Mouse (Mus musculus) intestine, embryonic 16.5 days (tissue): ENCODE results near the gene Alg14. TPM values are rescaled to one million over a fixed set of nuclear protein-coding genes. Genes with fewer than 3 reads are reported as not detected.

Experiments
- ATAC-seq: fragments of 200-750 bp; cut with Nextera tagmentation; 2 replicates; pipeline ENCODE4 v1.8.0; 2017; ENCODE audit warnings: moderate TSS enrichment, moderate library complexity
- H3K27ac ChIP-seq: fragments of 300-500 bp; sonication (generic); 2 replicates; pipeline ENCODE4 v1.5.1; 2014; ENCODE audit warnings: mild to moderate bottlenecking, low read length
- H3K27me3 ChIP-seq: fragments of 300-500 bp; sonication (generic); replicated peaks from 2 replicates; pipeline ENCODE4 v1.6.1; 2014; ENCODE audit warnings: low read length, control low read depth, mixed read lengths; ENCODE audit not compliant: control insufficient read depth, insufficient read depth
- H3K36me3 ChIP-seq: fragments of 300-500 bp; sonication (generic); 2 replicates; pipeline ENCODE4 v1.6.1; 2014; ENCODE audit warnings: low read length, control low read depth; ENCODE audit not compliant: control insufficient read depth, insufficient read depth
- H3K4me1 ChIP-seq: fragments of 300-500 bp; sonication (generic); 2 replicates; pipeline ENCODE4 v1.6.1; 2014; ENCODE audit warnings: low read length, control low read depth, mixed read lengths; ENCODE audit not compliant: control insufficient read depth, insufficient read depth
- H3K4me2 ChIP-seq: fragments of 300-500 bp; sonication (generic); 2 replicates; pipeline ENCODE4 v1.6.1; 2014; ENCODE audit warnings: low read depth, low read length, control low read depth
- H3K4me3 ChIP-seq: fragments of 300-500 bp; sonication (generic); 2 replicates; pipeline ENCODE4 v1.5.1; 2014; ENCODE audit warnings: mild to moderate bottlenecking, low read length
- H3K9ac ChIP-seq: fragments of 300-500 bp; sonication (generic); 2 replicates; pipeline ENCODE4 v1.6.1; 2014; ENCODE audit warnings: low read depth, low read length
- H3K9me3 ChIP-seq: fragments of 300-500 bp; sonication (generic); 2 replicates; pipeline ENCODE4 v1.6.1; 2016; ENCODE audit warnings: low read length, control low read depth; ENCODE audit not compliant: control insufficient read depth
- whole genome bisulfite sequencing: fragments of 180-500 bp; shearing (Covaris S2); extraction: QIAGEN DNeasy Blood & Tissue Kit; methylation state at CpG from one replicate; pipeline ENCODE4 v1.1.7; 2014; 5-methylcytosine and 5-hydroxymethylcytosine counted together
- polyA plus RNA-seq: library from polyadenylated mRNA; unstranded; fragments of >200 nt; fragmentation: Nextera tagmentation; extraction: Ambion mirVana; gene quantifications from 2 replicates; pipeline ENCODE4 v1.2.1, GENCODE M21; 2015

Gene Alg14
- polyA plus RNA-seq = 39.5 and 41.3 TPM in 2 replicates

- Histone ChIP-seq H3K27me3 (no peaks in the 10 kb centered on the region), H3K4me3 (peak within 1 kb of the TSS; percentile 69), H3K36me3 (no peaks in the 10 kb centered on the region), H3K9me3 (no peaks in the 10 kb centered on the region), H3K9ac (peak within 1 kb of the TSS; percentile 76), H3K4me2 (peak within 1 kb of the TSS; percentile 69), H3K27ac (peak within 1 kb of the TSS; percentile 97), H3K4me1 (peaks cover 2% of the 10 kb centered on the region; the same call in 1 of the 2 replicates)
- peak; percentile 97 for ATAC-seq
- WGBS = under 1% methylated on average over 42 of the region's 42 CpGs
Observed at GRCm38 (mm10) chr3:121291560-121292258, at the start of gene Alg14. Alg14 (plus strand) TSS chr3:121291773.

DNA sequence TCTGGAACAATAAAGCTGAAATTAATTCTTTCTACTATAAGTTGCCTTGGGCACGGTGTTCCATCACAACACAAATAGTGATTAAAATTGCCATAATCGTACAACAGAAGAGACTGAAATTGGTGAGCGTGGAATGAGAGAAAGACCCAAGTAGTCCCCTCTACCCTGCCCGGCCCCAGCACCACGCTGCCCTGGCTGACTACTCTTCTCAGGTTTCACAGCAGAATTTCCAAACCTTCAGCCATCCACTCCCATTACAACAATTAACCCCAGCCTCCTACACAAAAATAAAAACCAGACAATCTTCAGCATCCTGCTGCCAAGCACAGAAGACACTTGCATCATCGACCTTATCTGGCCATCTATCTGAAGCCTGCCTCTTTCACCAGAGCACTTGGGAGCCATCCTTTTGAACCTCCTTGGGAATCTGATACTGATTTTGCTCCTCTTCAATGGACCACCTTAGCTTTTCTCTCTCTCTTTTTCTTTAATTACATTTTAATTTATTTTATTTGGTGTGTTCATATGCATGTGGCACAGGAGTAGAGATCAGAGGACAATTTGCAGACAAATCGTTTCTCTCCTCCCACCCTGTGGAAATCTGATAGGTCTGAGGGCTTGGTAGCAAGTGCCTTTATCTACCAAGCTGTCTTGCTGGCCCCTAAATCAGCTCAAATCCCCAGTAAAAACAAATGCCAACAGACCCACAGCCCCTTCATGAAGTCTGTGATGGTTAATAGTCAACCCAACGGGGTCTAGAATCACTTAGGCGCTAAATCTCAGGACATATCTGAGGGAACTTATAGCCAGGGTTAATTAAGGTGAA, 49.2 kb upstream of the Alg14 start:
- no peak for ATAC-seq
- Histone ChIP-seq H3K9me3 (no peaks in the 10 kb centered on the region), H3K27ac (no peak overlapping the region)

DNA sequence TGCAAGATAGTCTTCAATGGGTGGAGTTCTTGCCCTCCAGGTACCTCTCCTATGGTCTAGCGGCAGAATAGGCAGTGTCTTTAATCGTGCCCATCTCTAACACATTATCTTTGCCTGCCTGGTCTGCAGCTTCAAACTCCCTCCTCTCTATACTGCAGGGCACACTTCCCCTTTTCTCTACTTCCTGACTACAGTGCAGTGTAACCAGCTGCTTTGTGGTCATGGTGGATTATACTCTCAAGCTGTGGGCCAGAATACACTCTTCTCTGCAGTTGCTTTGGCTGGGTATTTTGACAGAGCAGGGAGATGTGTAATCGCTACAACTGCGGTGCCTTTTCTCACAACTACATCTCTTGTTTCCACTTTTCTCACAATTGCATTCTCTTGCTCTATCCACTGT, 48.6 kb upstream of the Alg14 start:
- ATAC-seq = no peak
- H3K4me1 ChIP-seq = no peaks in the 10 kb centered on the region
- H3K4me3 ChIP-seq = no peak overlapping the region
- H3K36me3 ChIP-seq = no peaks in the 10 kb centered on the region
- H3K27ac ChIP-seq = no peak overlapping the region
- no peaks in the 10 kb centered on the region for H3K27me3 ChIP-seq
- no peak overlapping the region for H3K4me2 ChIP-seq
- no peak overlapping the region for H3K9ac ChIP-seq
- H3K9me3 ChIP-seq = no peaks in the 10 kb centered on the region
- WGBS = 85% methylated on average over 4 of the region's 4 CpGs

More for the DNA sequence above, 49.2 kb upstream of the Alg14 start:
- Histone ChIP-seq H3K4me1 (no peaks in the 10 kb centered on the region), H3K27me3 (no peaks in the 10 kb centered on the region), H3K36me3 (no peaks in the 10 kb centered on the region), H3K4me2 (no peak overlapping the region), H3K4me3 (no peak overlapping the region), H3K9ac (no peak overlapping the region)
- 57% methylated on average over 9 of the region's 9 CpGs for WGBS

DNA sequence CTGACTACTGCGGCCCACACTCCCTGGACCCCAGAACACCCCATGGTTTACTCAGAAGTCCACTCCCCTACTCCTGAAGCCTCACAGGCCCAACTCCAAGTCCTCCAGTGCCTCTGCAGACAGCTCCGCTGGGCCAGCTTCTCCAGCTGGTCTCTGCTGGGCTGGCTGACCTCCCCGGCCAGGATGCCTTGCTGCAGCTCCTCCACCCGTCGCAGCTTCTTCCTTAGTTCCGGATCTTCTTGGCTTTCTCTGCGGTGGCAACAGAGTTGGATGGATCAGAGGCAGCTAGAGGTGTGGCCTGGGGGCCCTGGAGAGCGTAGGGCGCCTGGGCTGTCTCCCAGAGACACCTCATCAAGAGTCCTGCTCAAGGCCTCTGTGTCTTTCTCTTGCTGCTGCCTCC, 41.5 kb upstream of the Alg14 start:
- Histone ChIP-seq H3K27me3 (no peaks in the 10 kb centered on the region), H3K4me1 (peaks cover 6% of the 10 kb centered on the region; the same call in 1 of the 2 replicates), H3K36me3 (no peaks in the 10 kb centered on the region), H3K4me2 (no peak overlapping the region), H3K27ac (peak overlapping the region; percentile 28; the same call in 1 of the 2 replicates), H3K4me3 (no peak overlapping the region), H3K9ac (no peak overlapping the region), H3K9me3 (no peaks in the 10 kb centered on the region)
- ATAC-seq = 0 out of 2 replicates have a peak, but pooled peaks have one; percentile 18
- 78% methylated on average over 9 of the region's 9 CpGs for WGBS

DNA sequence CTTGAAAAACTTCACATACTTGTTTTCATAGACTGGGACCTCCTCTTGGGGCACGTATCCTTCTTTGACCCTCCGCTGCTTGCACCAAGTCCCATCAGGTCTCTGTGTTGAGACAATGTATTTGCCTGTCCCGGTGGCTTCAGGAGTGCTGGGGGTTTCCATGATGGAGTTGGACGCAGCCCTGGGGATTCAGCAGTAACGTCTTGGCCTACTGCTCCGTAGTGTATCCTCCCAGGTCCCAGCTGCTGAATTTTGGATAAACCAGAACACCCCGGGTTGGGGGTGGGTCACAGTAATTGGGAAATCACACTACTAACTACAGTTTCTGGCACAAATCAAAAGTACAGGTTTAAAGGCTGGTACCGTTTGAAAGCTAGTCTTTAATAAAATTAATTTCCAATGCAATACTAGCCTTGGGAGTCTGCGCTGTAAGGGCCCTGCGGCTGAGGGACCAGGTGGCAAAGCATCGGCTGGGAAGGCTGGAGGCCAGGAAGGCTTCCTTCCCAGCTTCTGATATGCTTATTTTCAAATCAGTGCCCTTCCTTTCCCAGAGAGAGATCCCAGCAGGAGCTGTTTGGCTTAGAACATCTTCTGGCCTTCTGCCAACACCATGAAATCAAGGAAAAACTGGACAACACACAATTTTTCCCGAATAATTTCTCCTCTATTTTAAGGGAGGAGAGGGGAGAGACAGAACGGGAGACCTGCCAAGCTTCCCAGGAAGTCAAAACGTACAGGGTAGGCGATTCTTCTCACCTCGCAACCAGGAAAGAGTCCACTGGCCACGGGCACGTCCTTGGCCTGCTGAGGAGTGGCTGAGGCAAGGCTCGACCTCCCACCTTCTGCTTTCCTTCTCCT, 40.8 kb upstream of the Alg14 start:
- ATAC-seq = no peak
- WGBS = 59% methylated on average over 19 of the region's 19 CpGs
- Histone ChIP-seq H3K4me3 (no peak overlapping the region), H3K4me1 (peaks cover 6% of the 10 kb centered on the region; the same call in 1 of the 2 replicates), H3K27ac (no peak overlapping the region; the same call in 1 of the 2 replicates), H3K4me2 (no peak overlapping the region), H3K9me3 (no peaks in the 10 kb centered on the region), H3K36me3 (no peaks in the 10 kb centered on the region), H3K27me3 (no peaks in the 10 kb centered on the region), H3K9ac (no peak overlapping the region)

- Histone ChIP-seq H3K4me3 (no peak overlapping the region), H3K4me2 (no peak overlapping the region), H3K9me3 (no peaks in the 10 kb centered on the region), H3K27ac (no peak overlapping the region), H3K27me3 (0 out of 2 replicates have a peak, but pooled peaks cover 3% of the 10 kb centered on the region), H3K9ac (no peak overlapping the region), H3K4me1 (peaks cover 2% of the 10 kb centered on the region), H3K36me3 (no peaks in the 10 kb centered on the region)
- 85% methylated on average over 7 of the region's 7 CpGs for WGBS
- ATAC-seq = no peak
Observed at GRCm38 (mm10) chr3:121255501-121255900, 36.1 kb upstream of the Alg14 start.

GRCm38 (mm10) chr3:121256131-121256530, 35.4 kb upstream of the Alg14 start:
- Histone ChIP-seq H3K27ac (no peak overlapping the region), H3K4me2 (no peak overlapping the region), H3K4me1 (no peaks in the 10 kb centered on the region; the same call in none of the 2 replicates), H3K9me3 (no peaks in the 10 kb centered on the region), H3K36me3 (no peaks in the 10 kb centered on the region), H3K4me3 (no peak overlapping the region), H3K27me3 (peaks cover 7% of the 10 kb centered on the region; the same call in 1 of the 2 replicates), H3K9ac (no peak overlapping the region)
- ATAC-seq = no peak
- WGBS = 86% methylated on average over 8 of the region's 8 CpGs

GRCm38 (mm10) chr3:121257418-121257817, 34.2 kb upstream of the Alg14 start:
- no peaks in the 10 kb centered on the region for H3K9me3 ChIP-seq
- H3K9ac ChIP-seq = no peak overlapping the region
- no peak overlapping the region for H3K4me2 ChIP-seq
- ATAC-seq = no peak
- WGBS = 86% methylated on average over 10 of the region's 10 CpGs
- peaks cover 5% of the 10 kb centered on the region for H3K4me1 ChIP-seq
- H3K36me3 ChIP-seq = no peaks in the 10 kb centered on the region
- H3K27me3 ChIP-seq = peaks cover 15% of the 10 kb centered on the region
- H3K27ac ChIP-seq = no peak overlapping the region
- H3K4me3 ChIP-seq = no peak overlapping the region
